Mouse (Mus musculus): ENCODE data around the gene Uncx. TPM values are rescaled to one million over a fixed set of nuclear protein-coding genes. Genes with fewer than 3 reads are reported as not detected.

The Uncx gene
- total and polyA plus RNA-seq, 3 experiments: not detected

- H3K4me1 ChIP-seq (ENCODE audit: control insufficient read depth in 1 of 2, insufficient read depth in 2 of 2): no peaks in the 10 kb centered on the region
These were observed 3.6 kb downstream of the Uncx start for GRCm38 (mm10) chr5:139546771-139547420.

GRCm38 (mm10) chr5:139547421-139547931 lies 4.2 kb downstream of the Uncx start:
- TF ChIP-seq ZNF384 (IDR thresholded peaks at IDR 0.05; ENCODE audit: low read depth, low read length): no peak
- TF ChIP-seq E2F4 (IDR thresholded peaks at IDR 0.05; ENCODE audit: insufficient replicate concordance, low read depth, low read length): no peak
- TF ChIP-seq CHD2 (IDR thresholded peaks at IDR 0.05; ENCODE audit: low read length): no peak
- TF ChIP-seq JUN (IDR thresholded peaks at IDR 0.05; ENCODE audit: insufficient read depth, low read depth, low read length): no peak
- TF ChIP-seq SMC3 (IDR thresholded peaks at IDR 0.05; ENCODE audit: low read depth, low read length): no peak
- no peak for TF ChIP-seq MYC (IDR thresholded peaks at IDR 0.05; ENCODE audit: low read depth, low read length)
- no peak for TF ChIP-seq ZMIZ1 (IDR thresholded peaks at IDR 0.05; ENCODE audit: low read depth, low read length)
- TF ChIP-seq MAFK (IDR thresholded peaks at IDR 0.05; ENCODE audit: insufficient replicate concordance, low read length): no peak
- no peak for TF ChIP-seq NRF1 (IDR thresholded peaks at IDR 0.05; ENCODE audit: low read depth, low read length)
- TF ChIP-seq MEF2A (IDR thresholded peaks at IDR 0.05; ENCODE audit: borderline replicate concordance, low read depth, low read length): no peak
- no peak for TF ChIP-seq KAT2A (IDR thresholded peaks at IDR 0.05; ENCODE audit: insufficient replicate concordance, low read length)
- H3K4me2 ChIP-seq (ENCODE audit: insufficient read depth, low read depth, poor library complexity, severe bottlenecking): no peak overlapping the region
- dilution Hi-C loops (cut with MboI; ENCODE audit: extremely low pct_ligation_motif_present, extremely low pct_unique_long_range_greater_than_20kb, low sequenced_read_pairs): no loop called here
- peaks cover 19% of the 10 kb centered on the region for H3K27me3 ChIP-seq (replicated peaks)
- no peak overlapping the region for H3K27ac ChIP-seq (ENCODE audit: insufficient read depth, low read depth)
- no peak overlapping the region for H3K4me3 ChIP-seq (replicated peaks in 1 of 3; ENCODE audit: low read depth in 2 of 3, low read length in 2 of 3, poor library complexity in 1 of 3)
- H3K9me3 ChIP-seq (replicated peaks; ENCODE audit: low read length): peaks cover 24% of the 10 kb centered on the region
- H3K36me3 ChIP-seq (replicated peaks in 1 of 2; ENCODE audit: control insufficient read depth in 1 of 2, insufficient read depth in 1 of 2, low read length in 1 of 2): no peaks in the 10 kb centered on the region
- no peaks in the 10 kb centered on the region for H3K79me2 ChIP-seq (replicated peaks; ENCODE audit: control insufficient read depth, extremely low read depth, insufficient read depth, poor library complexity, severe bottlenecking)
- in situ Hi-C loops (cut with MboI; ENCODE audit: low pct_ligation_motif_present, low pct_unique_long_range_greater_than_20kb, low sequenced_read_pairs): no loop called here
- H3K9ac ChIP-seq (ENCODE audit: insufficient read depth, low read depth): no peak overlapping the region
- DNase-seq (ENCODE audit: extremely low read depth): no peak
- H3K4me1 ChIP-seq (ENCODE audit: control insufficient read depth in 1 of 2, insufficient read depth in 2 of 2): no peaks in the 10 kb centered on the region

More at GRCm38 (mm10) chr5:139546771-139547420, 3.6 kb downstream of the Uncx start:
- Histone ChIP-seq H3K27me3 (replicated peaks) (peaks cover 14% of the 10 kb centered on the region), H3K36me3 (replicated peaks in 1 of 2; ENCODE audit: control insufficient read depth in 1 of 2, insufficient read depth in 1 of 2, low read length in 1 of 2) (no peaks in the 10 kb centered on the region), H3K9me3 (replicated peaks; ENCODE audit: low read length) (peaks cover 24% of the 10 kb centered on the region), H3K27ac (ENCODE audit: insufficient read depth, low read depth) (no peak overlapping the region), H3K79me2 (replicated peaks; ENCODE audit: control insufficient read depth, extremely low read depth, insufficient read depth, poor library complexity, severe bottlenecking) (no peaks in the 10 kb centered on the region), H3K4me3 (replicated peaks in 1 of 3; ENCODE audit: low read depth in 2 of 3, low read length in 2 of 3, poor library complexity in 1 of 3) (no peak overlapping the region), H3K4me2 (ENCODE audit: insufficient read depth, low read depth, poor library complexity, severe bottlenecking) (no peak overlapping the region), H3K9ac (ENCODE audit: insufficient read depth, low read depth) (no peak overlapping the region)
- TF ChIP-seq NRF1 (IDR thresholded peaks at IDR 0.05; ENCODE audit: low read depth, low read length): no peak
- no peak for TF ChIP-seq ELF1 (IDR thresholded peaks at IDR 0.05; ENCODE audit: low read depth, low read length)
- TF ChIP-seq ZKSCAN1 (IDR thresholded peaks at IDR 0.05; ENCODE audit: borderline replicate concordance, low read depth, low read length): no peak
- no peak for TF ChIP-seq SIN3A (IDR thresholded peaks at IDR 0.05; ENCODE audit: low read length)
- TF ChIP-seq TBP (conservative IDR thresholded peaks at IDR 0.05; ENCODE audit: low read depth, low read length): no peak
- TF ChIP-seq RCOR1 (conservative IDR thresholded peaks at IDR 0.05; ENCODE audit: low read depth, low read length): no peak
- no peak for TF ChIP-seq NELFE (IDR thresholded peaks at IDR 0.05; ENCODE audit: low read depth, low read length)
- TF ChIP-seq JUN (IDR thresholded peaks at IDR 0.05; ENCODE audit: insufficient read depth, low read depth, low read length): no peak
- dilution Hi-C loops (cut with MboI; ENCODE audit: extremely low pct_ligation_motif_present, extremely low pct_unique_long_range_greater_than_20kb, low sequenced_read_pairs) (no loop called here), in situ Hi-C loops (cut with MboI; ENCODE audit: low pct_ligation_motif_present, low pct_unique_long_range_greater_than_20kb, low sequenced_read_pairs) (no loop called here)
- no peak for DNase-seq (ENCODE audit: extremely low read depth)

All from CH12.LX (cell line).